Mouse (Mus musculus) ES-Bruce4 (cell line): ENCODE data around the gene Cpe.

ENCODE experiments used
- CTCF ChIP-seq: IDR thresholded peaks from one replicate; pipeline ENCODE4 v1.8.1; 2011; ENCODE audit warnings: low read depth, low read length
- EP300 ChIP-seq: IDR thresholded peaks from 2 replicates; pipeline ENCODE4 v1.6.1; 2011; ENCODE audit warnings: low read depth, low read length; ENCODE audit not compliant: insufficient read depth
- POLR2A ChIP-seq: IDR thresholded peaks from one replicate; pipeline ENCODE4 v1.8.1; 2011; ENCODE audit warnings: low read length; ENCODE audit not compliant: insufficient read depth

- TF ChIP-seq CTCF (no peak), POLR2A (no peak), EP300 (no peak)
Observed at GRCm38 (mm10) chr8:64674951-64675585, 17.8 kb downstream of the Cpe start.
